Mouse (Mus musculus) C2C12 (cell line): Measurements from ENCODE around the gene Ankfn1.

Experiments used
- CTCF ChIP-seq: IDR thresholded peaks from one replicate; pipeline ENCODE4 v1.5.1; 2011; ENCODE audit not compliant: control insufficient read depth, insufficient read depth, insufficient read length
- FOSL1 ChIP-seq: IDR thresholded peaks from one replicate; pipeline ENCODE4 v1.8.0; 2011; ENCODE audit warnings: mild to moderate bottlenecking, low read length; ENCODE audit not compliant: poor library complexity, insufficient read depth, severe bottlenecking

DNA sequence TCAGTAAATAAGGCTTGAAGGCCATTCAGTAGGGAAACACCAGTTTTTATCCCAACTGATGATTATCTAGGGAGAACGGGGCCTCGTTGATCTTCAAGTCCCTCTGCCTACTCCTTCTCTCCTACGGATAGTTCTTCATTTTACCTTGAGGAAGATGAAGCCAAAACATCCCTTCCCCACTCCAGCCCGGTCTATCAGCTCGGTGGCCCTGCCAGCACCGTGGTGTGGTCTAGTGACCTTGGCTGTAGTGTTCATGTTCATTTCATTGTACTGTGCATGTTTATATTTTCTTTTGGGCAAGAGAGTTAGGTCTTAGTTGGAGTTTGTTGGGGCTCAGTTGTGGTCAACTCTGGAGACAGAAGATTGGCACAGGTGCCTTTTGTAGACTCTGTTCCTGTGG lies 328.5 kb downstream of the Ankfn1 start:
- no peak for TF ChIP-seq CTCF
- no peak for TF ChIP-seq FOSL1
